Mouse (Mus musculus): ENCODE measurements at regions not wholly inside any gene's neighbourhood (a gene's known extent, or its start where the extent isn't known, plus 50 kb on each side); places are given as distances from the start of the nearest gene placed in this dataset.
A peak's percentile ranks its signal among the peaks of the same experiment; 100 is the strongest.

DNA sequence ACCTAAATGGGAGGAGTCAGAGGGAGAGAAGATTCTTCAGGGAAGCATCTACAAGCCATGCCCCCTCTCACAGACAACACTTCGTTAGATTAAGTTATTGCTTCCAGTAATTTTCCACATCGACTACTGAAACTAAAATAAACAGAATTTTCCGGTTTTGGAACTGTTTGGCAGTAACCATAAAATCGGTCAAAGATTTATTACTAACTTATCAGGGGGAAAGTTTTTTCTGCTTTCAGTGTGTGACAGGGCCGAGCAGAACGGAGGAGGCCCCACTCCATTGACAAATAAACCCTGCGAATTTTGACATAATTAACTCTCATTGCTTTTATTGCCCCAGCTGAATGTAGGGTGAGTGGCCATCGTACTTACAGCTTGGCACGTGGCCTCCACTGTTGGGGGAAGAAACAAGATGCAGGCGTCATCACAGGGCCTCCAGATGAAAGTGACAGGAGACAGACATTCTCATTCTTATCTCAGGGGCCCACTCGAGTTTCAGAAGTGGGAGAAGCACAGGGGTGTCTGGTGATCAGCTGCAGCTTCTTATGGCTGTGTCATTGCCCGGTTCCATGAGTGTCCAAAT, 229.6 kb upstream of the Foxq1 start:
- H3K27ac ChIP-seq (ENCODE audit: low read depth), result no peak overlapping the region
- WGBS (ENCODE audit: insufficient replicate concordance), result 57% methylated on average over 12 of the region's 12 CpGs

DNA sequence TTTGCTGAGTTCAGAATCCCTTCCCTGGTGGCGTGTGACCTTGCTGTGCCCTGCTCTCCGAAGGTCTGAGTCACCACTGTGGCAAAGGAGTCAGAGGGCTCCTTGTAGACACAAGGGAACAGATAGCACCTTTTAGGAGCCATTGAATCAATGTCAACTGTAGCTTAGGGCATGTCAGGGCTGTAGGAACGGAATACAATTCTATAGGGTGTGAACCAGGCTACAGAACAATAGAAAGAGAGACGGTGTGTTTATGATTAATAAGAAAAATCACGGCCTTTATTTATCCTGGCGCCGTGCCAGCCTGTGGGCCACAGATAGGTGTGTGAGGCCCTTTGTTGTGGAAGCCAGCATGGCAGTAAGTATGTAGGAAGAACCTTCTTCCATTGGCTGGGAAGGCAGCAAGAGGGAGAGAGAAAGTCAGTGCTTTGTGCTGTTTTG, 228.4 kb upstream of the Foxq1 start:
- no peaks in the 10 kb centered on the region for H3K27me3 ChIP-seq (ENCODE audit: insufficient read depth, low read length)
- no peak overlapping the region for H3K9ac ChIP-seq (replicated peaks)
- H3K9me3 ChIP-seq (ENCODE audit: low read length), result no peaks in the 10 kb centered on the region
- no peak overlapping the region for H3K27ac ChIP-seq (ENCODE audit: low read depth)
- H3K36me3 ChIP-seq (replicated peaks; ENCODE audit: insufficient read depth, low read length), result no peaks in the 10 kb centered on the region
- H3K4me1 ChIP-seq (ENCODE audit: insufficient read depth), result no peaks in the 10 kb centered on the region; the same call in 1 of the 2 replicates
- H3K4me3 ChIP-seq (ENCODE audit: low read depth, low read length), result no peak overlapping the region
- TF ChIP-seq EP300 (IDR thresholded peaks at IDR 0.05; ENCODE audit: low read depth) (no peak), CTCF (IDR thresholded peaks at IDR 0.05; ENCODE audit: low read depth) (no peak)
- no peak overlapping the region for H3K4me2 ChIP-seq (ENCODE audit: low read depth, low read length)
- ATAC-seq (no peak), DNase-seq (no peak)
- WGBS (ENCODE audit: insufficient replicate concordance), result 69% methylated on average over 7 of the region's 7 CpGs

More for the DNA sequence above, 229.6 kb upstream of the Foxq1 start:
- no peaks in the 10 kb centered on the region; the same call in 1 of the 2 replicates for H3K4me1 ChIP-seq (ENCODE audit: insufficient read depth)
- no peaks in the 10 kb centered on the region for H3K36me3 ChIP-seq (replicated peaks; ENCODE audit: insufficient read depth, low read length)
- no peak overlapping the region for H3K4me3 ChIP-seq (ENCODE audit: low read depth, low read length)
- no peak for ATAC-seq
- H3K4me2 ChIP-seq (ENCODE audit: low read depth, low read length), result no peak overlapping the region
- no peak for DNase-seq
- no peak for TF ChIP-seq EP300 (IDR thresholded peaks at IDR 0.05; ENCODE audit: low read depth)
- no peaks in the 10 kb centered on the region for H3K9me3 ChIP-seq (ENCODE audit: low read length)
- H3K27me3 ChIP-seq (ENCODE audit: insufficient read depth, low read length), result no peaks in the 10 kb centered on the region
- H3K9ac ChIP-seq (replicated peaks), result no peak overlapping the region

DNA sequence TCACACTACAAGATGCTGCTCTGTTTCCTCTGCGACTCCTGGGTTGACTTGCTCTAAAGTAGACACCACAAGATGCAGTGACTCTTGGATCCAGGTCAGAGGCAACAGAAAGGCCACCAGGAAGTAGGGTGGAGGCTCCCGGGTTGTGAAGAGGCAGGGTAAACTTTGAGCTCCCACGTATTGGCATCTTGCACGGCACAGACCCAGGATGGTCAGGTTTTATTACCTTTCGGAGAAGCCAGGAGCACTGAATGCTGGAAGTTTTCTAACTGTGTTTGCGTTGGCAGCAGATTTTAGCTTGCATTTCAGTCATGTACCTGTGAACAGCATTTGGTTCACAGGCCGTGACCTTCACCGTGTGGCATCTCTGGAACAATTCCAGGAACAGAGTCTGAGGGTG, 227.2 kb upstream of the Foxq1 start:
- no peaks in the 10 kb centered on the region for H3K27me3 ChIP-seq (ENCODE audit: insufficient read depth, low read length)
- H3K36me3 ChIP-seq (replicated peaks; ENCODE audit: insufficient read depth, low read length), result no peaks in the 10 kb centered on the region
- DNase-seq (peak; percentile 33), ATAC-seq (peak; percentile 40; the same call in 1 of the 2 replicates)
- H3K9me3 ChIP-seq (ENCODE audit: low read length), result no peaks in the 10 kb centered on the region
- H3K27ac ChIP-seq (ENCODE audit: low read depth), result 0 out of 2 replicates have a peak overlapping the region, but pooled peaks have one; percentile 29
- no peak overlapping the region for H3K4me3 ChIP-seq (ENCODE audit: low read depth, low read length)
- no peaks in the 10 kb centered on the region; the same call in 1 of the 2 replicates for H3K4me1 ChIP-seq (ENCODE audit: insufficient read depth)
- H3K4me2 ChIP-seq (ENCODE audit: low read depth, low read length), result no peak overlapping the region
- H3K9ac ChIP-seq (replicated peaks), result no peak overlapping the region
- TF ChIP-seq EP300 (IDR thresholded peaks at IDR 0.05; ENCODE audit: low read depth) (no peak), CTCF (IDR thresholded peaks at IDR 0.05; ENCODE audit: low read depth) (no peak)
- WGBS (ENCODE audit: insufficient replicate concordance), result 59% methylated on average over 8 of the region's 8 CpGs

DNA sequence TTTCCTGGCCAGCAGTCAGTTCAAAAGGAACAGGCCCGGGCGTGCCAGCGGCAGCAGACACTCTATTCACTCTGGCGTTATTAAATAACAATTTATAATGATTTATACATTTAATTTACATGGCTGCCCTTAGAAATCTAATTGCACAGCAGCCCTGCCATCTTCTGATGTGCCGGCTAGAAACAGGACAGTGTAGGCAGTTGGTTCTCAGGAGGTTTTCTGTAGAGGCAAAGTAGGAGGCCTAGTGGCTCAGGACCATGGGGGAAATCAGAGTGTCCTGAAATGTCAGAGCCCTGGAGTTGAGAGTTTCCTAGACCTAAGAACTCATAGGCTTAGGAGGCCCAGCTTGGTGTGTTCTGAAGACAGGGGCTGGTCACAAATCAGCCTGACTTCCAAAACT, 225.2 kb upstream of the Foxq1 start:
- H3K4me3 ChIP-seq (ENCODE audit: low read depth, low read length), result no peak overlapping the region
- no peak for DNase-seq
- H3K9ac ChIP-seq (replicated peaks), result no peak overlapping the region
- no peaks in the 10 kb centered on the region; the same call in none of the 2 replicates for H3K4me1 ChIP-seq (ENCODE audit: insufficient read depth)
- no peaks in the 10 kb centered on the region for H3K27me3 ChIP-seq (ENCODE audit: insufficient read depth, low read length)
- no peak overlapping the region for H3K27ac ChIP-seq (ENCODE audit: low read depth)
- no peaks in the 10 kb centered on the region for H3K9me3 ChIP-seq (ENCODE audit: low read length)
- H3K4me2 ChIP-seq (ENCODE audit: low read depth, low read length), result no peak overlapping the region
- WGBS (ENCODE audit: insufficient replicate concordance), result 83% methylated on average over 5 of the region's 5 CpGs
- no peaks in the 10 kb centered on the region for H3K36me3 ChIP-seq (replicated peaks; ENCODE audit: insufficient read depth, low read length)
- TF ChIP-seq EP300 (IDR thresholded peaks at IDR 0.05; ENCODE audit: low read depth) (no peak), CTCF (IDR thresholded peaks at IDR 0.05; ENCODE audit: low read depth) (no peak)
- ATAC-seq, result no peak

DNA sequence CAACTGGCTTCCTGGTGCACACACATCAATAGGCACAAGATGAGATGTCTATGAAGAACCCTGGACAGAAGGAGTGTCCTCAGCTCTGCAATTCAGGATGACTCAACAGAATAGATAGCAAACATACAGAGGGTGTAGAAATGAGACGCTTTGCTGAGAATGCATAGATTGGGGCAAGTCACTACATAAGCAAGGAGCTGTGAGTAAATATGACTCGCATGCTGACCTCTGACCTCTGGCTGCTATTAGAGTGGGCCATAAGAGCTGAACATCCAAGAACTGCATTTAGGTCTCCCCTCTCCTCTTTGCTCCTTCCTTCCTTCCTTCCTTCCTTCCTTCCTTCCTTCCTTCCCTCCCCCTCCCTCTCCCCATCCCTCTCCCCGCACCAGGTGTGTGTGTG, 221.0 kb upstream of the Foxq1 start:
- DNase-seq, result no peak
- WGBS (ENCODE audit: insufficient replicate concordance), result 65% methylated on average over 3 of the region's 3 CpGs
- no peaks in the 10 kb centered on the region for H3K36me3 ChIP-seq (replicated peaks; ENCODE audit: insufficient read depth, low read length)
- TF ChIP-seq EP300 (IDR thresholded peaks at IDR 0.05; ENCODE audit: low read depth) (no peak), CTCF (IDR thresholded peaks at IDR 0.05; ENCODE audit: low read depth) (no peak)
- no peak overlapping the region for H3K4me3 ChIP-seq (ENCODE audit: low read depth, low read length)
- no peak overlapping the region for H3K27ac ChIP-seq (ENCODE audit: low read depth)
- peaks cover under 1% of the 10 kb centered on the region; the same call in 1 of the 2 replicates for H3K4me1 ChIP-seq (ENCODE audit: insufficient read depth)
- H3K9ac ChIP-seq (replicated peaks), result no peak overlapping the region
- ATAC-seq, result no peak
- H3K27me3 ChIP-seq (ENCODE audit: insufficient read depth, low read length), result no peaks in the 10 kb centered on the region
- H3K9me3 ChIP-seq (ENCODE audit: low read length), result no peaks in the 10 kb centered on the region
- H3K4me2 ChIP-seq (ENCODE audit: low read depth, low read length), result no peak overlapping the region

DNA sequence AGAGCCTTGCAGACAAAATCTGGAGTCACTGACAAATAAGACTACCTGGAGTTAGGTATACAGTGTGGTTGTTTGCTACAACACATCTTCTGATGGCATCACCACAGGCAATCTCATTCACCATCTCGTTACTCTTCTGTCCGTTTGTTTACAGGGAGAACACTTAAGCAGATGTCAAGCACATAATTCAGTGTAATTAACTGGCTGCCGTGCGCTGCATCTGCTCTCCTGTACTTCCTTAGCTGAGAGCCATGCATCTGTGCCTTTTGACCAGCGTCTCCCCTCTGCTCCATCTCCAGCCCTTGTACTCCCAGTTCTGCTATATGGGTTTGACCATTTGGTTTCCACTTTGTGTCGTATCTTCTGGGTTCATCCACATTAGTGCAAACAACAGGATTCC, 218.3 kb upstream of the Foxq1 start:
- Histone ChIP-seq H3K4me3 (ENCODE audit: low read depth, low read length) (no peak overlapping the region), H3K4me1 (ENCODE audit: insufficient read depth) (peaks cover 4% of the 10 kb centered on the region; the same call in 1 of the 2 replicates), H3K9me3 (ENCODE audit: low read length) (no peaks in the 10 kb centered on the region), H3K36me3 (replicated peaks; ENCODE audit: insufficient read depth, low read length) (no peaks in the 10 kb centered on the region), H3K4me2 (ENCODE audit: low read depth, low read length) (no peak overlapping the region), H3K27me3 (ENCODE audit: insufficient read depth, low read length) (no peaks in the 10 kb centered on the region), H3K27ac (ENCODE audit: low read depth) (no peak overlapping the region), H3K9ac (replicated peaks) (no peak overlapping the region)
- no peak for DNase-seq
- 55% methylated on average over 6 of the region's 6 CpGs for WGBS (ENCODE audit: insufficient replicate concordance)
- TF ChIP-seq CTCF (IDR thresholded peaks at IDR 0.05; ENCODE audit: low read depth) (no peak), EP300 (IDR thresholded peaks at IDR 0.05; ENCODE audit: low read depth) (no peak)
- ATAC-seq, result no peak

All from liver, postnatal 0 days (tissue).